In the genomic region with DNA sequence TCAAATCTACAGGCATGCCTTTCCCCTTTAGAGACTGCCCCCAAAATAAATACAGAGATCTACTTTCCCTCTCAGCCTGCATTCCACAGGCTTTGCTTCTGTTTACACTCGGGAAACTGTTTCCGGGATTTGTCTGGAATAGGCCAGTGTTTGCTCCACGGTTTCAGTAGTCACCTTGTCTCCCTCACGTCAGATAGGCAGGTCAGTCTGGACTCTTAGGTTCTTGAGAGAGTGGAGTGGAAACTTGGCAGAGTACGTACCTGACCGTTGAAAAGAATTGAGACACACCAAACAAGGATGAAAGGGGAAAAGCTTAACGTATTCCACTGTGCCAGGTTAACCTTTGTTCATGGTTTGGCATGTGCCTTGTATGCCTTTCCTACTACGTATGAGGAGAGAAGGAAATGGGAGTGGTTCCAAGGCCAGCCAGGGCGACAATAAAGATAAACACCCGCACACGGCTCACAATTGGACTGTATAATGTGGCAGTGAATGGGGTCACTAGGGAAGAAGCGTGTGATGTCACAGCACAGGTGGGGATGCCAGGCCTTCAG, we compare ENCODE assay signal across 10 mouse cellular contexts. TPM values are rescaled to one million over a fixed set of nuclear protein-coding genes. Genes with fewer than 3 reads are reported as not detected.
DNase-seq lines count a peak whose midpoint lies in the region; ATAC-seq lines count a peak whose summit lies in the region.
"Had no signal": no experiment of that assay in that cellular context is flagged by ENCODE, and none has a peak within 500 bp of the region (broad histone marks: within the 10 kb centered on the region; RNA-seq: fewer than 3 reads in every experiment).

No protein-coding gene starts in this region.

- H3K4me2 ChIP-seq in limb, embryonic 12.5 days, result 0 out of 2 replicates have a peak overlapping the region, but pooled peaks have one; percentile 13
- peak overlapping the region; percentile 47 for H3K4me2 ChIP-seq in heart, embryonic 15.5 days
- peak overlapping the region; percentile 49 for H3K4me2 ChIP-seq in stomach, embryonic 16.5 days (ENCODE audit: low read depth, low read length)

- H3K4me3 ChIP-seq in limb, embryonic 12.5 days (replicated peaks), result no peak overlapping the region
- no peak overlapping the region for H3K4me3 ChIP-seq in limb, embryonic 10.5 days
- no peak overlapping the region for H3K4me3 ChIP-seq in heart, embryonic 15.5 days
- peak overlapping the region; percentile 15; the same call in 1 of the 2 replicates for H3K4me3 ChIP-seq in stomach, embryonic 16.5 days (replicated peaks; ENCODE audit: low read length)

- H3K4me1 ChIP-seq in limb, embryonic 12.5 days (replicated peaks), result no peaks in the 10 kb centered on the region; the same call in 1 of the 2 replicates
- H3K4me1 ChIP-seq in limb, embryonic 10.5 days, result no peaks in the 10 kb centered on the region
- peaks cover 16% of the 10 kb centered on the region for H3K4me1 ChIP-seq in heart, embryonic 15.5 days (replicated peaks)
- peaks cover 15% of the 10 kb centered on the region for H3K4me1 ChIP-seq in stomach, embryonic 16.5 days (ENCODE audit: control insufficient read depth, insufficient read depth, low read length)

- intact Hi-C loops in gastrocnemius, postnatal 14 days (cut with DNase I; ENCODE audit: low total_unique reads), result no loop called here

- no peak overlapping the region for H3K9ac ChIP-seq in limb, embryonic 12.5 days (replicated peaks)
- H3K9ac ChIP-seq in heart, embryonic 15.5 days, result no peak overlapping the region
- peak overlapping the region; percentile 55; the same call in 1 of the 2 replicates for H3K9ac ChIP-seq in stomach, embryonic 16.5 days (ENCODE audit: low read length)

- H3K27me3 ChIP-seq in limb, embryonic 12.5 days, result no peaks in the 10 kb centered on the region
- no peaks in the 10 kb centered on the region for H3K27me3 ChIP-seq in limb, embryonic 10.5 days (ENCODE audit: low read depth, poor library complexity, severe bottlenecking)
- H3K27me3 ChIP-seq in heart, embryonic 15.5 days, result no peaks in the 10 kb centered on the region
- no peaks in the 10 kb centered on the region for H3K27me3 ChIP-seq in stomach, embryonic 16.5 days (ENCODE audit: control insufficient read depth, insufficient read depth, low read length)
- H3K27me3 ChIP-seq: CH12.LX had no signal

- DNase-seq in limb, embryonic 10.5 days (ENCODE audit: low spot score), result no peak
- peak; percentile 94 for DNase-seq in large intestine, adult 2 months (ENCODE audit: low read depth, low spot score)
- no peak for DNase-seq in thymus, postnatal 4 days
- DNase-seq in gastrocnemius, postnatal 14 days, result no peak
- DNase-seq in Muller cell, postnatal 12 days (ENCODE audit: inconsistent ontology term), result no peak
- DNase-seq: cerebellum, adult 18-20 months had no signal

- no peak; the same call in 1 of the 2 replicates for ATAC-seq in limb, embryonic 12.5 days (ENCODE audit: insufficient number of reproducible peaks, insufficient read depth, low FRiP score, low TSS enrichment, low read depth)
- ATAC-seq in heart, embryonic 15.5 days (replicated peaks; ENCODE audit: insufficient number of reproducible peaks, insufficient read depth, low FRiP score, low read depth), result peak; percentile 72
- ATAC-seq in stomach, embryonic 16.5 days (ENCODE audit: insufficient read depth, low FRiP score), result peak; percentile 89

- 68% methylated on average over 12 of the region's 12 CpGs for WGBS in limb, embryonic 12.5 days
- 77% methylated on average over 12 of the region's 12 CpGs for WGBS in limb, embryonic 10.5 days
- WGBS in heart, embryonic 15.5 days, result 17% methylated on average over 12 of the region's 12 CpGs
- 13% methylated on average over 12 of the region's 12 CpGs for WGBS in large intestine, adult 2 months
- WGBS in stomach, embryonic 16.5 days, result 23% methylated on average over 12 of the region's 12 CpGs

- H3K36me3 ChIP-seq in limb, embryonic 12.5 days, result no peaks in the 10 kb centered on the region
- H3K36me3 ChIP-seq in limb, embryonic 10.5 days, result no peaks in the 10 kb centered on the region
- H3K36me3 ChIP-seq in heart, embryonic 15.5 days, result no peaks in the 10 kb centered on the region
- H3K36me3 ChIP-seq in stomach, embryonic 16.5 days (ENCODE audit: control insufficient read depth, insufficient read depth, low read length), result no peaks in the 10 kb centered on the region

- H3K9me3 ChIP-seq in limb, embryonic 12.5 days, result peaks cover 8% of the 10 kb centered on the region; the same call in 1 of the 2 replicates
- no peaks in the 10 kb centered on the region for H3K9me3 ChIP-seq in limb, embryonic 10.5 days (replicated peaks)
- H3K9me3 ChIP-seq in heart, embryonic 15.5 days (replicated peaks), result no peaks in the 10 kb centered on the region
- no peaks in the 10 kb centered on the region; the same call in 1 of the 2 replicates for H3K9me3 ChIP-seq in stomach, embryonic 16.5 days (replicated peaks; ENCODE audit: control insufficient read depth, low read length)

- H3K27ac ChIP-seq in limb, embryonic 12.5 days, result peak overlapping the region; percentile 64; the same call in 1 of the 2 replicates
- no peak overlapping the region for H3K27ac ChIP-seq in limb, embryonic 10.5 days
- peak overlapping the region; percentile 85 for H3K27ac ChIP-seq in heart, embryonic 15.5 days
- peak overlapping the region; percentile 94 for H3K27ac ChIP-seq in stomach, embryonic 16.5 days (ENCODE audit: low read length)

RNA-seq across cellular contexts. Expression of a gene that starts 43.0 kb away (rescaled TPM):
- polyA plus RNA-seq in limb, embryonic 12.5 days (2016; fragmentation: Nextera tagmentation; extraction: Ambion mirVana), result 15.1 and 16.2 TPM in 2 replicates
- polyA plus RNA-seq in limb, embryonic 10.5 days (2016; fragmentation: Nextera tagmentation; extraction: Ambion mirVana), result 12.5 and 13.9 TPM in 2 replicates
- polyA plus RNA-seq in heart, embryonic 15.5 days (2015; fragmentation: Nextera tagmentation; extraction: Ambion mirVana), result 70.3 and 70.6 TPM in 2 replicates
- 4.5 and 6.2 TPM in 2 replicates for polyA plus RNA-seq in large intestine, adult 2 months (2012; rRNA removed)
- 41.2 and 46.3 TPM in 2 replicates for polyA plus RNA-seq in stomach, embryonic 16.5 days (2015; fragmentation: Nextera tagmentation; extraction: Ambion mirVana)
- total RNA-seq in gastrocnemius, postnatal 14 days (2021), result 1 to 10 TPM; 6.7 to 6.9 TPM
